In the genomic region with DNA sequence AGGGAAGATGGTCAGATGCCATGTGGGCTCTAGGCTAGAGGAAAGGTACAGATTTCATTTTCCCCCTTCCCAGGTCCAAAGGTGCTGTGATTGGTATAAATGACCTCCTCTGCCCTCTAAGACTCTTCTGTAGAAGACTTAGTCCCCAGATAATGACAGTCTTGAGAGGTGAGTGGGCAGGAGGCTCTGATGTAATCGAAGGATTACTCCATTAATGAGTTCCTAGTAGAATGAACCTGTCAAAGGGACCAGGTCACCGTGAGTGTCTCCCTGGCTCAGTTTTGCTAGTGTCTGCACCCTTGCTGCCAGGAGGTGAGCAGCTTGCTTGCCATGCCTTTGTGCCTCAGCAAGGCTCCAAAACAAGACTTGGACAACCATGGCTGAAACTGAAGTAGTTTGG, we compare ENCODE assay signal across 30 mouse cellular contexts. TPM values are rescaled to one million over a fixed set of nuclear protein-coding genes. Genes with fewer than 3 reads are reported as not detected.
A peak's percentile ranks its signal among the peaks of the same experiment; 100 is the strongest.
DNase-seq lines count a peak whose midpoint lies in the region; ATAC-seq and TF ChIP-seq lines count a peak whose summit lies in the region.
"Had no signal": no experiment of that assay in that cellular context is flagged by ENCODE, and none has a peak within 500 bp of the region (broad histone marks: within the 10 kb centered on the region; RNA-seq: fewer than 3 reads in every experiment).

No protein-coding gene starts in this region.

- TF ChIP-seq CTCF in gastrocnemius, adult 2 months (IDR thresholded peaks at IDR 0.05) = no peak
- TF ChIP-seq CTCF in liver, adult 2 months (IDR thresholded peaks at IDR 0.05; ENCODE audit: low read depth, low read length) = no peak
- TF ChIP-seq CTCF in liver, postnatal 0 days (IDR thresholded peaks at IDR 0.05; ENCODE audit: low read depth) = no peak

- H3K36me3 ChIP-seq in liver, adult 2 months (ENCODE audit: control insufficient read depth, insufficient read depth, low read length) = no peaks in the 10 kb centered on the region
- H3K36me3 ChIP-seq in liver, postnatal 0 days (replicated peaks; ENCODE audit: insufficient read depth, low read length) = no peaks in the 10 kb centered on the region
- H3K36me3 ChIP-seq: embryonic facial prominence, embryonic 13.5 days; embryonic facial prominence, embryonic 15.5 days; forebrain, embryonic 15.5 days; G1E had no signal

- no peak overlapping the region for H3K9ac ChIP-seq in liver, adult 2 months (ENCODE audit: low read depth, low read length)
- no peak overlapping the region for H3K9ac ChIP-seq in liver, postnatal 0 days (replicated peaks)
- H3K9ac ChIP-seq: embryonic facial prominence, embryonic 13.5 days; embryonic facial prominence, embryonic 15.5 days; forebrain, embryonic 13.5 days; forebrain, embryonic 15.5 days; forebrain, postnatal 0 days had no signal

- ATAC-seq in liver, postnatal 0 days = no peak
- ATAC-seq: activated CD4-positive, CD25-positive, alpha-beta regulatory T cell, adult 4 months; CD4-positive, CD25-positive, alpha-beta regulatory T cell, adult 4 months; forebrain, embryonic 13.5 days; forebrain, embryonic 15.5 days; forebrain, postnatal 0 days; Patski had no signal

- no peaks in the 10 kb centered on the region; the same call in 1 of the 2 replicates for H3K79me2 ChIP-seq in liver, adult 2 months (ENCODE audit: control insufficient read depth, insufficient read depth, low read length)

- no peak for TF ChIP-seq EP300 in liver, postnatal 0 days (IDR thresholded peaks at IDR 0.05; ENCODE audit: low read depth)

- H3K4me1 ChIP-seq in liver, adult 2 months (ENCODE audit: control insufficient read depth, insufficient read depth, low read length) = no peaks in the 10 kb centered on the region; the same call in 1 of the 2 replicates
- no peaks in the 10 kb centered on the region for H3K4me1 ChIP-seq in liver, postnatal 0 days (ENCODE audit: insufficient read depth)
- H3K4me1 ChIP-seq: forebrain, embryonic 13.5 days; forebrain, embryonic 15.5 days had no signal

- H3K27ac ChIP-seq in gastrocnemius, adult 2 months = peak overlapping the region; percentile 35; the same call in 1 of the 2 replicates
- H3K27ac ChIP-seq in liver, adult 2 months (replicated peaks; ENCODE audit: insufficient read depth, low read depth, low read length) = peak overlapping the region; percentile 39
- no peak overlapping the region for H3K27ac ChIP-seq in liver, postnatal 0 days (ENCODE audit: low read depth)
- H3K27ac ChIP-seq: embryonic facial prominence, embryonic 13.5 days; embryonic facial prominence, embryonic 15.5 days; forebrain, embryonic 13.5 days; forebrain, embryonic 15.5 days had no signal

- WGBS in liver, adult 2 months = 40% methylated on average over 2 of the region's 2 CpGs
- 73% methylated on average over 2 of the region's 2 CpGs for WGBS in liver, postnatal 0 days (ENCODE audit: insufficient replicate concordance)

- no peaks in the 10 kb centered on the region for H3K27me3 ChIP-seq in liver, adult 2 months (ENCODE audit: control insufficient read depth, insufficient read depth, low read length)
- H3K27me3 ChIP-seq in liver, postnatal 0 days (ENCODE audit: insufficient read depth, low read length) = no peaks in the 10 kb centered on the region
- H3K27me3 ChIP-seq: CH12.LX; embryonic facial prominence, embryonic 13.5 days; embryonic facial prominence, embryonic 15.5 days; forebrain, embryonic 13.5 days; forebrain, embryonic 15.5 days; Patski had no signal

- no peak overlapping the region for H3K4me2 ChIP-seq in liver, postnatal 0 days (ENCODE audit: low read depth, low read length)
- H3K4me2 ChIP-seq: embryonic facial prominence, embryonic 13.5 days; embryonic facial prominence, embryonic 15.5 days; forebrain, embryonic 13.5 days; forebrain, embryonic 15.5 days had no signal

- no peak overlapping the region for H3K4me3 ChIP-seq in gastrocnemius, adult 2 months
- no peak overlapping the region for H3K4me3 ChIP-seq in liver, adult 2 months (ENCODE audit: insufficient read depth, low read depth, low read length)
- H3K4me3 ChIP-seq in liver, postnatal 0 days (ENCODE audit: low read depth, low read length) = no peak overlapping the region
- H3K4me3 ChIP-seq: embryonic facial prominence, embryonic 13.5 days; embryonic facial prominence, embryonic 15.5 days; erythroblast, embryonic 14.5 days; forebrain, embryonic 13.5 days; forebrain, embryonic 15.5 days had no signal

- peaks cover 3% of the 10 kb centered on the region; the same call in 1 of the 2 replicates for H3K9me3 ChIP-seq in liver, postnatal 0 days (ENCODE audit: low read length)
- H3K9me3 ChIP-seq: embryonic facial prominence, embryonic 13.5 days; embryonic facial prominence, embryonic 15.5 days; forebrain, embryonic 15.5 days; G1E had no signal

- DNase-seq in gastrocnemius, adult 2 months = peak; percentile 21
- DNase-seq in gastrocnemius, adult 8-10 months (ENCODE audit: low spot score in 2 of 2) = no peak
- DNase-seq in liver, adult 2 months (ENCODE audit: extremely low read depth, low read depth, low spot score) = peak; percentile 55
- no peak for DNase-seq in liver, postnatal 0 days
- no peak for DNase-seq in cerebellum, adult 18-20 months
- DNase-seq: adrenal gland, adult 8-10 months; adrenal gland, postnatal 14 days; adrenal gland, postnatal 36 days; B cell, adult 2 months; cerebellum, adult 11-12 months; cerebellum, adult 8-10 months; cerebellum, adult 9-11 months; cerebellum, postnatal 14 days; cerebellum, postnatal 36 days; embryo, embryonic 11 days; forebrain, postnatal 0 days had no signal

- intact Hi-C loops in gastrocnemius, adult 2 months (cut with DNase I) = no loop called here

- no peak for TF ChIP-seq POLR2A in liver, adult 2 months (IDR thresholded peaks at IDR 0.05; ENCODE audit: extremely low read depth, insufficient read depth, low read length)

RNA-seq across cellular contexts. Expression of a gene that starts 2.3 kb away (rescaled TPM):
- total RNA-seq in gastrocnemius, adult 2 months (2021) = not detected
- total RNA-seq in gastrocnemius, adult 8-10 months (2022) = not detected
- total RNA-seq in liver, adult 2 months (2014; rRNA removed) = 30.3 and 36.6 TPM in 2 replicates
- polyA plus RNA-seq in liver, adult 2 months (2012; rRNA removed) = 9.5 and 9.8 TPM in 2 replicates
- 8.4 and 9.8 TPM in 2 replicates for polyA plus RNA-seq in liver, postnatal 0 days (2015; fragmentation: Nextera tagmentation; extraction: Ambion mirVana)
- total RNA-seq: adrenal gland, adult 18-20 months; adrenal gland, adult 8-10 months; adrenal gland, postnatal 14 days; adrenal gland, postnatal 36 days; CH12.LX; common myeloid progenitor, adult 5-6 weeks had no signal
- polyA plus RNA-seq: activated CD4-positive, CD25-positive, alpha-beta regulatory T cell, adult 4 months; CD4-positive, CD25-positive, alpha-beta regulatory T cell, adult 4 months; embryonic facial prominence, embryonic 11.5 days; erythroblast, embryonic 14.5 days; forebrain, embryonic 11.5 days; forebrain, embryonic 13.5 days; G1E; Patski had no signal

RNA-seq across cellular contexts. Expression of a gene that starts 46.0 kb away (rescaled TPM):
- total RNA-seq in gastrocnemius, adult 2 months (2021) = 10 to 100 TPM; 61.7 to 78.6 TPM
- total RNA-seq in gastrocnemius, adult 8-10 months (2022) = 10 to 100 TPM; 72.4 to 89.7 (median 80.3) TPM
- total RNA-seq in liver, adult 2 months (2014; rRNA removed) = 112 and 122 TPM in 2 replicates
- polyA plus RNA-seq in liver, adult 2 months (2012; rRNA removed) = 28.5 and 32.4 TPM in 2 replicates
- polyA plus RNA-seq in liver, postnatal 0 days (2015; fragmentation: Nextera tagmentation; extraction: Ambion mirVana) = 16.3 and 16.5 TPM in 2 replicates

RNA-seq across cellular contexts. Expression of a gene that starts 50.2 kb away (rescaled TPM):
- total RNA-seq in gastrocnemius, adult 2 months (2021) = 10 to 100 TPM; 37.8 to 52.6 TPM
- 10 to 100 TPM; 35.7 to 80.7 (median 50.1) TPM for total RNA-seq in gastrocnemius, adult 8-10 months (2022)
- 48.5 and 63.8 TPM in 2 replicates for total RNA-seq in liver, adult 2 months (2014; rRNA removed)
- 17.8 and 18.2 TPM in 2 replicates for polyA plus RNA-seq in liver, adult 2 months (2012; rRNA removed)
- 41.1 and 45.7 TPM in 2 replicates for polyA plus RNA-seq in liver, postnatal 0 days (2015; fragmentation: Nextera tagmentation; extraction: Ambion mirVana)
- polyA plus RNA-seq: G1E had no signal

Comparison
In these comparisons a context has a peak if more than half of its experiments do, and no peak if none do; other contexts are left out.
1. DNase-seq: peak in gastrocnemius, adult 2 months (single experiment) and liver, adult 2 months (single experiment); none in gastrocnemius, adult 8-10 months (0 of 2), liver, postnatal 0 days (single experiment) and cerebellum, adult 18-20 months (0 of 2).
2. RNA of a gene that starts 2.3 kb away (total RNA-seq): 30.3 to 36.6 TPM in liver, adult 2 months; not detected in gastrocnemius, adult 2 months and not detected in gastrocnemius, adult 8-10 months; every median in the first group is over 10 times any median in the second.